Mouse (Mus musculus) erythroblast, embryonic 14.5 days (primary cell): ENCODE data around the gene Pcsk5. TPM values are rescaled to one million over a fixed set of nuclear protein-coding genes. Genes with fewer than 3 reads are reported as not detected.

ENCODE experiments used
- H3K27me3 ChIP-seq: 2 replicates; pipeline ENCODE4 v1.6.1; 2012; ENCODE audit warnings: inconsistent platforms; ENCODE audit not compliant: control insufficient read depth
- H3K36me3 ChIP-seq: 2 replicates; pipeline ENCODE4 v1.6.1; 2012; ENCODE audit warnings: mild to moderate bottlenecking, inconsistent platforms; ENCODE audit not compliant: control insufficient read depth
- H3K4me1 ChIP-seq: 2 replicates; pipeline ENCODE4 v1.6.1; 2012; ENCODE audit warnings: inconsistent platforms; ENCODE audit not compliant: control insufficient read depth
- H3K4me3 ChIP-seq: replicated peaks from 2 replicates; pipeline ENCODE3; 2012; ENCODE audit warnings: moderate library complexity, mild to moderate bottlenecking, inconsistent platforms
- H3K9me3 ChIP-seq: 2 replicates; pipeline ENCODE4 v1.6.1; 2012; ENCODE audit warnings: low read length, inconsistent platforms, mixed read lengths; ENCODE audit not compliant: control insufficient read depth
- GATA1 ChIP-seq: IDR thresholded peaks from 2 replicates; pipeline ENCODE4 v1.6.1; 2012; ENCODE audit warnings: low read length, inconsistent platforms, mixed read lengths
- TAL1 ChIP-seq: IDR thresholded peaks from 3 replicates; pipeline ENCODE4 v1.6.1; 2012; ENCODE audit warnings: low read length, inconsistent platforms, mixed read lengths
- polyA plus RNA-seq: library from polyadenylated mRNA; stranded (reverse); fragments of >175 nt; gene quantifications from 2 replicates; pipeline ENCODE4 v1.2.3, GENCODE M21; 2012

The Pcsk5 gene
- polyA plus RNA-seq, 1 experiment, result not detected

- no peaks in the 10 kb centered on the region for H3K36me3 ChIP-seq
- H3K27me3 ChIP-seq, result no peaks in the 10 kb centered on the region
- TF ChIP-seq GATA1 (no peak), TAL1 (no peak)
- no peaks in the 10 kb centered on the region for H3K9me3 ChIP-seq
- no peaks in the 10 kb centered on the region for H3K4me1 ChIP-seq
- H3K4me3 ChIP-seq, result no peak overlapping the region
These were observed 262.9 kb downstream of the Pcsk5 start for GRCm38 (mm10) chr19:17574564-17574963.

GRCm38 (mm10) chr19:17572315-17572714 lies 265.1 kb downstream of the Pcsk5 start:
- no peak for TF ChIP-seq TAL1
- no peak for TF ChIP-seq GATA1
- no peaks in the 10 kb centered on the region for H3K4me1 ChIP-seq
- H3K27me3 ChIP-seq, result no peaks in the 10 kb centered on the region
- H3K9me3 ChIP-seq, result no peaks in the 10 kb centered on the region
- no peak overlapping the region for H3K4me3 ChIP-seq
- H3K36me3 ChIP-seq, result no peaks in the 10 kb centered on the region

- TF ChIP-seq GATA1, result no peak
- TF ChIP-seq TAL1, result no peak
- Histone ChIP-seq H3K4me1 (no peaks in the 10 kb centered on the region), H3K27me3 (no peaks in the 10 kb centered on the region), H3K36me3 (no peaks in the 10 kb centered on the region), H3K9me3 (no peaks in the 10 kb centered on the region), H3K4me3 (no peak overlapping the region)
These were observed 266.5 kb downstream of the Pcsk5 start for GRCm38 (mm10) chr19:17570936-17571335.

GRCm38 (mm10) chr19:17567264-17567663 lies 270.2 kb downstream of the Pcsk5 start:
- Histone ChIP-seq H3K4me1 (no peaks in the 10 kb centered on the region), H3K36me3 (no peaks in the 10 kb centered on the region), H3K4me3 (no peak overlapping the region), H3K27me3 (no peaks in the 10 kb centered on the region), H3K9me3 (no peaks in the 10 kb centered on the region)
- no peak for TF ChIP-seq GATA1
- TF ChIP-seq TAL1, result no peak

GRCm38 (mm10) chr19:17566097-17566496 lies 271.3 kb downstream of the Pcsk5 start:
- Histone ChIP-seq H3K4me3 (no peak overlapping the region), H3K36me3 (no peaks in the 10 kb centered on the region), H3K9me3 (no peaks in the 10 kb centered on the region), H3K27me3 (no peaks in the 10 kb centered on the region), H3K4me1 (no peaks in the 10 kb centered on the region)
- TF ChIP-seq GATA1 (no peak), TAL1 (no peak)

GRCm38 (mm10) chr19:17558764-17559163 lies 278.7 kb downstream of the Pcsk5 start:
- Histone ChIP-seq H3K4me1 (no peaks in the 10 kb centered on the region), H3K9me3 (no peaks in the 10 kb centered on the region), H3K36me3 (no peaks in the 10 kb centered on the region), H3K4me3 (no peak overlapping the region), H3K27me3 (no peaks in the 10 kb centered on the region)
- no peak for TF ChIP-seq GATA1
- no peak for TF ChIP-seq TAL1

- no peak overlapping the region for H3K4me3 ChIP-seq
- H3K4me1 ChIP-seq, result no peaks in the 10 kb centered on the region
- H3K36me3 ChIP-seq, result no peaks in the 10 kb centered on the region
- no peaks in the 10 kb centered on the region for H3K9me3 ChIP-seq
- H3K27me3 ChIP-seq, result no peaks in the 10 kb centered on the region
- TF ChIP-seq GATA1, result no peak
- no peak for TF ChIP-seq TAL1
These were observed 282.3 kb downstream of the Pcsk5 start for GRCm38 (mm10) chr19:17555159-17555558.

- Histone ChIP-seq H3K36me3 (no peaks in the 10 kb centered on the region), H3K4me1 (no peaks in the 10 kb centered on the region), H3K4me3 (no peak overlapping the region), H3K27me3 (no peaks in the 10 kb centered on the region), H3K9me3 (no peaks in the 10 kb centered on the region)
- no peak for TF ChIP-seq TAL1
These were observed 282.9 kb downstream of the Pcsk5 start for GRCm38 (mm10) chr19:17554571-17554970.

- Histone ChIP-seq H3K4me1 (no peaks in the 10 kb centered on the region), H3K4me3 (no peak overlapping the region), H3K9me3 (no peaks in the 10 kb centered on the region), H3K27me3 (no peaks in the 10 kb centered on the region), H3K36me3 (no peaks in the 10 kb centered on the region)
- TF ChIP-seq GATA1 (no peak), TAL1 (no peak)
These were observed 283.9 kb downstream of the Pcsk5 start for GRCm38 (mm10) chr19:17553396-17554100.

- Histone ChIP-seq H3K36me3 (no peaks in the 10 kb centered on the region), H3K27me3 (no peaks in the 10 kb centered on the region), H3K4me3 (no peak overlapping the region), H3K4me1 (no peaks in the 10 kb centered on the region), H3K9me3 (no peaks in the 10 kb centered on the region)
- no peak for TF ChIP-seq TAL1
- no peak for TF ChIP-seq GATA1
These were observed 308.5 kb downstream of the Pcsk5 start for GRCm38 (mm10) chr19:17528746-17529532.
